Mouse (Mus musculus) lung, embryonic 15.5 days (tissue): ENCODE data around the gene Ctnna2. TPM values are rescaled to one million over a fixed set of nuclear protein-coding genes. Genes with fewer than 3 reads are reported as not detected.
A peak's percentile ranks its signal among the peaks of the same experiment; 100 is the strongest.

Experiments
- ATAC-seq: fragments of 200-750 bp; cut with Nextera tagmentation; 2 replicates; pipeline ENCODE4 v1.8.0; 2017; ENCODE audit warnings: moderate number of reproducible peaks, borderline replicate concordance; ENCODE audit not compliant: low FRiP score, low TSS enrichment; ENCODE audit errors: extremely low read depth
- H3K27ac ChIP-seq: fragments of 300-500 bp; sonication (generic); 2 replicates; pipeline ENCODE4 v1.5.1; 2015; ENCODE audit warnings: moderate library complexity, mild to moderate bottlenecking, inconsistent platforms
- H3K27me3 ChIP-seq: fragments of 300-500 bp; sonication (generic); 2 replicates; pipeline ENCODE4 v1.6.1; 2015; ENCODE audit warnings: inconsistent platforms
- H3K36me3 ChIP-seq: fragments of 300-500 bp; sonication (generic); 2 replicates; pipeline ENCODE4 v1.6.1; 2015; ENCODE audit warnings: inconsistent platforms
- H3K4me1 ChIP-seq: fragments of 300-500 bp; sonication (generic); 2 replicates; pipeline ENCODE4 v1.6.1; 2015; ENCODE audit warnings: inconsistent platforms
- H3K4me2 ChIP-seq: fragments of 300-500 bp; sonication (generic); 2 replicates; pipeline ENCODE4 v1.6.1; 2015; ENCODE audit warnings: inconsistent platforms, mild to moderate bottlenecking, moderate library complexity
- H3K4me3 ChIP-seq: fragments of 300-500 bp; sonication (generic); 2 replicates; pipeline ENCODE4 v1.5.1; 2015; ENCODE audit warnings: mild to moderate bottlenecking, inconsistent platforms
- H3K9ac ChIP-seq: fragments of 300-500 bp; sonication (generic); 2 replicates; pipeline ENCODE4 v1.6.1; 2015; ENCODE audit warnings: inconsistent platforms
- H3K9me3 ChIP-seq: fragments of 300-500 bp; sonication (generic); 2 replicates; pipeline ENCODE4 v1.6.1; 2016; ENCODE audit warnings: inconsistent platforms
- WGBS: fragments of 180-500 bp; shearing (Covaris S2); methylation state at CpG from one replicate; pipeline ENCODE4 v1.1.7; 2015; 5-methylcytosine and 5-hydroxymethylcytosine counted together
- polyA plus RNA-seq: library from polyadenylated mRNA; unstranded; fragments of >200 nt; fragmentation: Nextera tagmentation; extraction: Ambion mirVana; gene quantifications from 2 replicates; pipeline ENCODE4 v1.2.1, GENCODE M21; 2015

The Ctnna2 gene
- polyA plus RNA-seq, 1 experiment from 2014 or later = 2.0 TPM

- Histone ChIP-seq H3K27me3 (no peaks in the 10 kb centered on the region), H3K9me3 (no peaks in the 10 kb centered on the region), H3K4me2 (no peak overlapping the region), H3K4me3 (no peak overlapping the region), H3K36me3 (no peaks in the 10 kb centered on the region), H3K9ac (no peak overlapping the region), H3K27ac (no peak overlapping the region), H3K4me1 (no peaks in the 10 kb centered on the region)
- no peak for ATAC-seq
- 34% methylated on average over 3 of the region's 3 CpGs for WGBS
Measured at GRCm38 (mm10) chr6:77868119-77868518, 111.4 kb downstream of the Ctnna2 start.

DNA sequence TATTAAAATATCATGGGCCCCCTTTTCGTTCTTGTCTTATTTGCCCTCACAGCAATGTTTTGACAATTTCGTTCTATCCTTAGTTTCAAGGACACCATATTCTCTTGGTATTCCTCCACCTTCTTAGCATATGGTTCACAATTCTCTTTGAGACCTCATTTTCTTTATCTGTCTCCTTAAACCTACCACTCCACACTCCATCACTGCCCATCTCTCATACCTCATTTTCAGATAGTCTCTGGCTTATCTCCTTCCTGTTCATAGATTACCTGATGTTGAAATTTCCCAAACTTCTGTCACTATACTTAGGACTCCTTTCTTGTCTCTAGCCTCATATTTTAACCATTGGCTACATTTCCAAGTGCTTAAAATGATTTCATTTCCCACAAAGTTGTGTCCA, 116.1 kb downstream of the Ctnna2 start:
- Histone ChIP-seq H3K9me3 (no peaks in the 10 kb centered on the region), H3K4me2 (no peak overlapping the region), H3K9ac (no peak overlapping the region), H3K4me1 (no peaks in the 10 kb centered on the region), H3K27me3 (no peaks in the 10 kb centered on the region), H3K27ac (no peak overlapping the region), H3K4me3 (no peak overlapping the region), H3K36me3 (no peaks in the 10 kb centered on the region)
- ATAC-seq = no peak
- 38% methylated on average over 2 of the region's 2 CpGs for WGBS

DNA sequence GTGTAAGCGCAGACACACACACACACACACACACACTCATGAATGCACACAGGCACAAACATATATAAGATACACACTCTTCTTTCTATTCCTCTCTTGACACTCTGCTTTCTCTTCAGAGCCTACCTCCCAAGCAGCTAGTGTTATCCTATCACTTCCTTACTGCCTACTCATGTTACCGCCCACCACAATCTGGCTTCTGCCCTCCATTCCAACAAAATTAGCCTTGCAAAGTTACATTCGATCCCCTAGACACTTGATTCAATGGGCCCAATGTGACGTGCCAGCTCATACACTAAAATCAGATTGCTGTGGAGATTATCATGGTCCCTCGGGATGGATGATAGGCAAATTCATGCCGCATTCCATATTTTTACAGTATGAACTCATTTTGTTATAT, 116.7 kb downstream of the Ctnna2 start:
- Histone ChIP-seq H3K27ac (no peak overlapping the region), H3K4me1 (no peaks in the 10 kb centered on the region), H3K4me2 (no peak overlapping the region), H3K36me3 (no peaks in the 10 kb centered on the region), H3K9me3 (no peaks in the 10 kb centered on the region), H3K9ac (no peak overlapping the region), H3K4me3 (no peak overlapping the region), H3K27me3 (no peaks in the 10 kb centered on the region)
- ATAC-seq = no peak
- 61% methylated on average over 6 of the region's 6 CpGs for WGBS

DNA sequence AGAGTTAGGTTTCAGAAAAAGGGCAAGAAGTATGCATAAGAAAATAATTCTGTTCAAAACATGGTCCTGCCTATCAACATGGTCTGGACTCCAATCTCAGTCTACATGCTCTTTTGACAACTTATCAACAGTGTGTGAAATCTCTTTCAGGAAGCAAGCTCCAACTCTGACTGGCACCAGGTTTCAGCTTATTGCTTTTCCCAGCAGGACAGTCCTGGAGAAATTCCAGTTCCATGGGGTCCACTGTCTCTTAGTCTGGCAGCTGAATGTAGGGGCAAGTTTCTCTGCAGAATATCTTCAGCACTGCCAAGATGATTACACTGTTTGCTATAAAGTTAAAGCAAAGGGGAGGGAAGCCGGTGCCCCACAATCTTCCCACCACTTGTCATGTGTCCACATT, 130.1 kb downstream of the Ctnna2 start:
- no peak for ATAC-seq
- H3K4me3 ChIP-seq = no peak overlapping the region
- no peaks in the 10 kb centered on the region for H3K36me3 ChIP-seq
- 88% methylated on average over 1 of the region's 1 CpGs for WGBS
- no peaks in the 10 kb centered on the region for H3K9me3 ChIP-seq
- H3K4me1 ChIP-seq = no peaks in the 10 kb centered on the region
- H3K27ac ChIP-seq = no peak overlapping the region
- H3K27me3 ChIP-seq = no peaks in the 10 kb centered on the region
- H3K9ac ChIP-seq = no peak overlapping the region
- no peak overlapping the region for H3K4me2 ChIP-seq

DNA sequence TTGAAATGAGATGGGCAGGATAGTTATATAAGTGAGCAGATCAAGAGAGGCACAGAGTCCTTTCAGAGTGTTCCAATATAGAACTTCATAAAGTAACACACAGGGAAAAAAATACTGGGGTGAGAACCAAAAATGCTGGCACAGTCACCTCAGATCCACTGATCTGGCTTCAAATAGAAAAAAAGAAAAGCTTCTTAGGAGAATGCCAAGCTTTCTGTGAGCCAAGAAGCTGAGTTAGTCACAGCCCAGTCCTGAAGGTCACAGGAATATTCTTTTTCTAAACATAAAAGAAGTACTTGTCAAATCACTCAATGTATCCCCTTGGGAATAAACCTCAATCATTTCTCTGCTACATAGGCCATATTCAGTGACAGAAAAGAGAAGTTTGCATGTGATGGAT, 130.7 kb downstream of the Ctnna2 start:
- Histone ChIP-seq H3K4me3 (no peak overlapping the region), H3K9ac (no peak overlapping the region), H3K36me3 (no peaks in the 10 kb centered on the region), H3K9me3 (no peaks in the 10 kb centered on the region), H3K4me1 (no peaks in the 10 kb centered on the region), H3K4me2 (no peak overlapping the region), H3K27ac (no peak overlapping the region), H3K27me3 (no peaks in the 10 kb centered on the region)
- no peak for ATAC-seq

DNA sequence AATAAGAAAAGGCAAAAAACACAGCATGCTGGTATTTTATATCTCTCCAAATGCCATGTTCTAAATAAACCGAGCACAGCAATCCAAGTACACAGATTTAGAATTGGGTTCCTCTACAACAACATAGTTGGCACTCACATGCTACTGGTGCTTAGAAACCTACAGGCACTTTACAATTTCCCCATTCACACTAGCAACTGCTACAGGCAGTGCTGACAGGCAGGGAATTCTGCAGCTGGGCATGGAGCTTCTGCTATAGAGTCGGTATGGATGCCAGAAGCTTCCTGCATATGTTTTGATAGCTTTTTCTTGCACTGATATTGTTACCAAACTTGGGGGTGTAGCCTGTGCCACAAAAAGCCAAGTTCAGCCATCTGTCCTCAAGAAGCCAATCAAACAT, 131.8 kb downstream of the Ctnna2 start:
- ATAC-seq = no peak
- Histone ChIP-seq H3K4me2 (no peak overlapping the region), H3K4me1 (no peaks in the 10 kb centered on the region), H3K36me3 (no peaks in the 10 kb centered on the region), H3K9ac (no peak overlapping the region), H3K27ac (no peak overlapping the region), H3K9me3 (no peaks in the 10 kb centered on the region), H3K4me3 (no peak overlapping the region), H3K27me3 (no peaks in the 10 kb centered on the region)
- WGBS = 77% methylated on average over 2 of the region's 2 CpGs

DNA sequence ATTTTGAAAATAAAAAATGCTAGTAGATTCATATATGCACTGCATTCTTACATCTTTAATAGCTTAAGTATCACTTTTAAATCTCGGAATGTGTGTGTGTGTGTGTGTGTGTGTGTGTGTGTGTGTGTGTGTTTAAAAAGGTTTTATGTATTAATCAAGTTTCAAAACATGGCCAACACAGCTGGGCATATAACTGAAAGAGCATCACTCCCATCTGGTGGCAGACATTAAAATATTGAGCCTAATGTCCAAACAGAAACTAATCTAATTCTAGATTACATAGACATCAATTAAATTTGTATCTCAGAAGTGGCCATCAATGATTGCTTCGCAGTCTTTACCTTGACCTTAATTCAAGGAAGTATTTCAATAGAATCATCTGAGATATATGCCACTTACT, 140.4 kb downstream of the Ctnna2 start:
- Histone ChIP-seq H3K27ac (no peak overlapping the region), H3K9ac (no peak overlapping the region), H3K4me3 (no peak overlapping the region), H3K4me1 (no peaks in the 10 kb centered on the region), H3K9me3 (no peaks in the 10 kb centered on the region), H3K4me2 (no peak overlapping the region), H3K36me3 (no peaks in the 10 kb centered on the region), H3K27me3 (no peaks in the 10 kb centered on the region)
- no peak for ATAC-seq
- WGBS = 71% methylated on average over 2 of the region's 2 CpGs

GRCm38 (mm10) chr6:77838653-77839052, 140.8 kb downstream of the Ctnna2 start:
- Histone ChIP-seq H3K9me3 (no peaks in the 10 kb centered on the region), H3K4me3 (no peak overlapping the region), H3K27me3 (no peaks in the 10 kb centered on the region), H3K36me3 (no peaks in the 10 kb centered on the region), H3K9ac (no peak overlapping the region), H3K4me1 (no peaks in the 10 kb centered on the region), H3K27ac (no peak overlapping the region), H3K4me2 (no peak overlapping the region)
- ATAC-seq = no peak

- Histone ChIP-seq H3K4me2 (no peak overlapping the region), H3K27me3 (no peaks in the 10 kb centered on the region), H3K9me3 (no peaks in the 10 kb centered on the region), H3K4me3 (no peak overlapping the region), H3K27ac (no peak overlapping the region), H3K9ac (no peak overlapping the region), H3K4me1 (no peaks in the 10 kb centered on the region), H3K36me3 (no peaks in the 10 kb centered on the region)
- 83% methylated on average over 3 of the region's 3 CpGs for WGBS
- ATAC-seq = peak; percentile 27; the same call in 1 of the 2 replicates
Measured at GRCm38 (mm10) chr6:77837543-77837942, 142.0 kb downstream of the Ctnna2 start.

DNA sequence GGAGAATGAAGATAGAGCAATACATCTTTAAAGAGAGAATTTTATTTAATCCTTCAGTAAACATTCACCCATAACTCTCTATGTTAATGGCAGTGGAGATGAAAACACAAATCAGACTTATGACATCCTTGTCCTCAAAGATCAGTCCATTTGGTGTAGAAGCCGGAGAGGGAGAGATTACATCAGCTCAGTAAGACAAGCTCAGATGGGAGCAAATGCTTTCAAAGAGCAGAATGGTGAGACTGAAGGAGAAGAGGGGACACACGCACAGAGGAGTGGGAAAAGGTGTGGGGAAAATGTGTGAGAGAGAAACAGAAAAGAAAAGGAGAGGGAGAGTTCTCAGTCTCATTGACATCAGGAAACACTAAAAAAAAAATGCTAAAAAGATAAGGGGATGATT, 144.8 kb downstream of the Ctnna2 start:
- Histone ChIP-seq H3K27me3 (no peaks in the 10 kb centered on the region), H3K36me3 (no peaks in the 10 kb centered on the region), H3K27ac (no peak overlapping the region), H3K4me2 (no peak overlapping the region), H3K9ac (no peak overlapping the region), H3K4me3 (no peak overlapping the region), H3K4me1 (no peaks in the 10 kb centered on the region), H3K9me3 (no peaks in the 10 kb centered on the region)
- ATAC-seq = no peak
- WGBS = 44% methylated on average over 2 of the region's 2 CpGs

DNA sequence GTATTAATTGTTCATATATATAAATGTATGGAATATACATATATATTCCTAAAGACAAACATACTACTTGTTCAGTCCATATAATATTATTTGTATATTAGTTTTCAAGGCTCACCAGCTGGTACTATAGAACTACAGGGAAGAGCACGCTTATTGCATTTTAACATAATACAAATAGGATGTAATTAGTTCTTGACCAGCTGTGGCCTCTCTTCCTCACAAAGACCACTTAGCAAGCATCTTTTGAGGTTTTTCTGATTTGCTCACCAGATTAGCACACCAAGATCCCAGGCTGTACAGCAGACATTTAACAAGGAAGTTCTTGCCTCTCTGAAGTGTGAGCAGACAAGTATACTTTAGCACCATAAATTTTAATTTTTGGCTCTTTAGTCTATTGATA, 152.0 kb downstream of the Ctnna2 start:
- Histone ChIP-seq H3K27ac (no peak overlapping the region), H3K9ac (no peak overlapping the region), H3K9me3 (no peaks in the 10 kb centered on the region), H3K4me1 (no peaks in the 10 kb centered on the region), H3K4me3 (no peak overlapping the region), H3K27me3 (no peaks in the 10 kb centered on the region), H3K36me3 (no peaks in the 10 kb centered on the region), H3K4me2 (no peak overlapping the region)
- 74% methylated on average over 1 of the region's 1 CpGs for WGBS
- ATAC-seq = no peak

- Histone ChIP-seq H3K9me3 (no peaks in the 10 kb centered on the region), H3K4me2 (no peak overlapping the region), H3K27me3 (no peaks in the 10 kb centered on the region), H3K27ac (no peak overlapping the region), H3K4me1 (no peaks in the 10 kb centered on the region), H3K36me3 (no peaks in the 10 kb centered on the region), H3K9ac (no peak overlapping the region), H3K4me3 (no peak overlapping the region)
- WGBS = 71% methylated on average over 3 of the region's 3 CpGs
- no peak for ATAC-seq
Measured at GRCm38 (mm10) chr6:77817116-77817515, 162.4 kb downstream of the Ctnna2 start.

GRCm38 (mm10) chr6:77811041-77811440, 168.5 kb downstream of the Ctnna2 start:
- Histone ChIP-seq H3K27me3 (no peaks in the 10 kb centered on the region), H3K4me3 (no peak overlapping the region), H3K27ac (no peak overlapping the region), H3K9ac (no peak overlapping the region), H3K4me2 (no peak overlapping the region), H3K36me3 (no peaks in the 10 kb centered on the region), H3K4me1 (no peaks in the 10 kb centered on the region), H3K9me3 (no peaks in the 10 kb centered on the region)
- ATAC-seq = no peak
- WGBS = 80% methylated on average over 3 of the region's 3 CpGs
